Mouse (Mus musculus): ENCODE measurements around the gene Cfap206. TPM values are rescaled to one million over a fixed set of nuclear protein-coding genes. Genes with fewer than 3 reads are reported as not detected.
"Not testable (repeated sequence)": the region's sequence is repeated elsewhere in the genome, so short reads cannot be mapped to it uniquely, and the experiment has no call there.

The Cfap206 gene
- polyA plus RNA-seq (2017; shearing (Covaris generic)) = not detected

DNA sequence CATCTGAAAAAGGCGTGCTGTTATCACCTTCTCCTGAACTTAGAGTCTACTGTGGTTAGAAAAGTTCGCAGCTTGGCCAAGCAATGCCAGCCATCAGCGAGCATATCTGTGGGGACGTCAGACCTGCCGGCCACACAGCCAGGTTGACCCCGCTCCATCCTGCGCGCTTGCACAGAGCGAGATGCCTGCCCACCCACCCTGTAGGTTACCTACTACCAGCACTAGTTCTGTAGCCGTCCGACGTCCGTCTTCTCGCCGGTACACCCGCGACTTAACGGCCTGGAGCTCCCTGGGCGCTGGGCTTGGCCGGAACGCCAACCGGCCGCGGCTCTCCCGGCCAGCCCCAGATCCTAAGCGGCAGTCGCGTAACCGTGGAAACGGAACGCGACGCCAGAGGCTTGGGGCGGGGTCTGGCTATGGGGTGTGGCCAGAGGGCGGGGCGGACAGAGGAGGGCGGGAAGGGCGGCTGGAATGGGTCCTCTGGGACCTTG, at the start of gene Cfap206:
Cfap206 (minus strand) TSS at position 356 of the 491 bp plus-strand sequence.
- ATAC-seq = no peak

DNA sequence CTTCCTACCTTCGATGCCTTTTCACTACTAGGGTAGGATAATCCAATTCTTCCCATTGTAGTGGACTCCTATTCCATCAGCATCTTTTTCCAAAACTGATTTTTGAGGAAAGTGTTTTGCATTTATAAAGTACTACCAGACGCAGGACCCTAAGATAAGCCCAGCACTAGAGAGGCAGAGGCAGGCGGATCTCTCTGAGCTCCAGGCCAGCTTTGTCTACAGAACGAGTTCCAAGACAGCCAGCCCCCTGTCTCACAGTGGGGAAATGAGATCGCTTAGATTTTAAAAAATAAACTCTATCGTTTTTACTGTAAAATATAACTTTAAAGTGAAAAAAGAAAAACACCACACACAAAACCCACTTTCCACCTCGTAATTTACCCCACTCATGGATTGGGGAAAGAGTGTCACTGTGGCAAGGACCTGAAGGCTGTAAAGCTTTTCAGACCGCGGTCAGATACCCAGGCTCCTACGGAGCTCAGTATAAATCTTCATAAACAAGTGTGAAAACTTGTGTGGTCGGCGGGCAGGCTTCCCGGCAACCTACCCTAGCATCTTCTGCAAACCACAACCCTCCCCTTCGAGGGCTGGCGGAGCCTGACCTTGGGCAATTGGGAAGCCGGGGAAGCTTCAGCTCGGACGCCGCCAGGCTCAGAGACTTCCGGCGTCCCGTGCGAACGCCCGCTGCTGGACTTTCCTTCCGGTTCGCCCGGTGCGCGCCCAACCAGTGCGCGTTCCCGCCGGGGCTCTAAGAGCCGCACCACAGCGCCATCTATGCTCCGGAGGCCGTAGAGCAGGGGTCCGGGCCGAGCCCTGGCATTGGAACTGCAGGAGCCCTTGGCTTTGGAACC, 47.9 kb upstream of the Cfap206 start, which contains the start of gene Smim8:
Smim8 (minus strand) TSS at position 747 of the 851 bp plus-strand sequence.
- ATAC-seq = peak; percentile 94

GRCm38 (mm10) chr4:34771652-34772371, 41.8 kb upstream of the Cfap206 start:
- no peak for ATAC-seq

DNA sequence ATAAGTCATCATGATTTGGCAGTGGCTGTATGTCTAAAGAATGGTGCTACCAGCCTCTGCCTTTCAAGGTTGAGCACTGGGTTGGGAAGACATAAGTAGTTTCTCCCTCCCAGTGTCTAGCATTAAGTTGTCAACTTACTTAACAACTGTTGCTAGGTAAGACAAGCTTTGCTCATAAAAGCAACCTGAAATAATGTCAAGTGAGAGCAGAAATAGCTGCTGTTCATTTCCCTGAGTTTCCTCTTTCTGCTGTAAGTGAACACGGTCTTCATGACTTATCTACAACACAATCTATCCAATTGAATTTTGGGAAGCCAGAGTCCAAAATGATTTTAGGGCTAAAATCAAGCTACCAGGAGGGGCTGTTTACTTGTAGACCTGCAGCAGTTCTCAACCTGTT, 26.2 kb upstream of the Cfap206 start, which contains the start of gene Gm136:
Gm136 (minus strand) TSS at position 101 of the 400 bp plus-strand sequence.
- no peak for ATAC-seq

GRCm38 (mm10) chr4:34749236-34749635, 19.2 kb upstream of the Cfap206 start:
- no peak for ATAC-seq

GRCm38 (mm10) chr4:34734461-34734860, 4.5 kb upstream of the Cfap206 start:
- no peak for ATAC-seq

GRCm38 (mm10) chr4:34733415-34733814, 3.4 kb upstream of the Cfap206 start:
- not testable (repeated sequence) for ATAC-seq

DNA sequence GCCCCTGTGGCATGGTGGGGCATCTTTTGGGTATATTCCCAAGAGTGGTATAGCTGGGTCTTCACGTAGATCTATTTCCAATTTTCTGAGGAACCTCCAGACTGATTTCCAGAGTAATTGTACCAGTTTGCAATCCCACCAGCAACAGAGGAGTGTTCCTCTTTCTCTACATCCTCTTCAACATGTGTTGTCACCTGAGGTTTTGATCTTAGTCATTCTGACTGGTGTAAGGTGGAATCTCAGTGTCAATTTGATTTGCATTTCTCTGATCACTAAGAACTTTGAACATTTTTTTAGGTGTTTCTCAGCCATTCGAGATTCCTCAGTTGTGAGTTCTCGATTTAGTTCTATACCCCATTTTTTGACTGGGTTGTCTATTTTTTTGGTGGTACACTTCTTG, 4.3 kb downstream of the Cfap206 start:
- not testable (repeated sequence) for ATAC-seq

DNA sequence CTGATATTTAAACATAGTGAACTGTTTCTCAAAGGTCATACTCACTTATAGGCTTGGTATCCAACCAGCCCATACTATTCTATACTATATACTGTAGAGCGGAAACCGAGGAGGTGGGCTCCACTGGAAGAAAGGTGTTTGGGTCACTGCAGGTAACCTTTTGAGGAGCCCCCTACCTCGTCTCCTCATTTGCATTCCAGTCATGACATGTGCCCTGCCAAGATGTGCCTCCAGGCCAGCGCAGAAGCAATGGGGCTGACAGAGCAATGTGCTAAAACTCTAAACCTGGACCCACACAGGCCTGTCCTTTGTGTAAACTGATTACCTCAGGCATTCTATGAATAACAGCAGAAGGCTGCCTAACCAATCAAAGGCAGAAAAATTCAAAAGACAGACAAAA, 5.7 kb downstream of the Cfap206 start:
- no peak for ATAC-seq

DNA sequence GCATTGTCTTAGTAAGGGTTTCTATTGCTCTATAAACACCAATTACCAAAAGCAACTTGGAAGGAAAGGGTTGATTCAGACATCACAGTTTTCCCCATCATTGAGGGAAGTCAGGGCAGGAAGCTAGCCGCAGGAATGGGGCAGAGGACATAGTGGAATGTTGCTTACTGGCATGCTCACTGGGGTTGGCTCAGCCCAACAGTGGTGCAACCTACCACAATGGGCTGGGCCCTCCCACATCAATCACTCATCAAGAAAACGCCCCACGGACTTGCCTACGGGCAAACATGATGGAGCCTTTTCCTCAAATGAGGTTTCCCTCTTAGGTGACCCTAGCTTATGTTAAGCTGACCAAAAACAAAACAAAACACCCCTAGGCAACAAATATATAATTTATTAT, 6.8 kb downstream of the Cfap206 start:
- no peak for ATAC-seq

GRCm38 (mm10) chr4:34720127-34720895, 9.7 kb downstream of the Cfap206 start:
- ATAC-seq = no peak

DNA sequence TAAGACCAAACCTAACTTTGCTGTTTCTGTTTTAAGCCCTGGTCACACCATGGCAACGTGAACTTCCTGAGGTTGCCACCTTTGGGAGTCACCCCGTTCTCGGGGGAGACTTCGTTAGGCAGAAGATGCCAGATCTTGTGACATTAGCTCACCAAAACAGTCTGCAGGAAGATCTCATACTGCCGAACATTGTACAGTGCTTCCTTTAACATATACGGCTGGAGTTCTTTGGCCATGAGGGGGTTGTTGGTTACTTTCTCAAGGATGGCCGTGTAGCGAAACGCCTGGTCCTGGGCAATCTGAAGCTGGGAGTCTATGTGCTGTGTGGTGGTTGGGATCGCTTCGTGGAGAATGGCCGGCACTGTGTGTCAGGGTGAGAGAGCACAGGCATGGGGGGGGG, 10.6 kb downstream of the Cfap206 start:
- no peak for ATAC-seq

DNA sequence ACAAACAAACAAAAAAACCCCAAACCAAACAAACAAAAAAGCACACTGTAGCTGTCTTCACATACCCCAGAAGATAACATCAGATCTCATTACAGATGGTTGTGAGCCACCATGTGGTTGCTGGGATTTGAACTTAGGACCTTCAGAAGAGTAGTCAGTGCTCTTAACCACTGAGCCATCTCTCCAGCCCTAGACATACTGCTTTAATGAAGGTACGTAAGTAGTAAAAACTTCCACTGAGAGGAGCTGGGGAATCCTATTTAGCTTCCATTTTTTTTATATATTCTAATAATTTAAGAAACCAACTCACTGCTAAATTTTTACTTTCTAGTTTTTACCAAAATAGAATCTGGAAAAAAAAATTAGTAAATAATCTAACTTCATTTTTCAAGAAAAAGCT, 14.9 kb downstream of the Cfap206 start:
- no peak for ATAC-seq

DNA sequence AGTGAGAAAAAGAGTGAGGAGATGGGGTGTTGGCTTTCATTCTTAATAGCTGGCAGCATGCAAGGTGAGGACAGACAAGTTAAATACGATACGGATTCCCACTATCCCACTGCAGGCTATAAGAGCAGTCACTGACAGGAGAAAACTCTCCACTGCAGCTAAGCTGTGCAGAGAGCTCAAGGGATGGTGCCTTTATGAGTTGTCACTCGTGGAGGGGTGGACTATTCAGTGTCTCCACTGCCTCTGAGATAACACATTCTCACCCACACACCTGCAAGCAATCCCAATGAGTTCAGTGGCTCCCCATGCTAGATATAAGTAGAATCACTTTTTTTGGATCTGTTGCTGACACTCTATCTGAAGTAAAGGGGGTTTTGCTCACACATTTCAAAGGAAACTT, 21.9 kb downstream of the Cfap206 start:
- ATAC-seq = no peak

DNA sequence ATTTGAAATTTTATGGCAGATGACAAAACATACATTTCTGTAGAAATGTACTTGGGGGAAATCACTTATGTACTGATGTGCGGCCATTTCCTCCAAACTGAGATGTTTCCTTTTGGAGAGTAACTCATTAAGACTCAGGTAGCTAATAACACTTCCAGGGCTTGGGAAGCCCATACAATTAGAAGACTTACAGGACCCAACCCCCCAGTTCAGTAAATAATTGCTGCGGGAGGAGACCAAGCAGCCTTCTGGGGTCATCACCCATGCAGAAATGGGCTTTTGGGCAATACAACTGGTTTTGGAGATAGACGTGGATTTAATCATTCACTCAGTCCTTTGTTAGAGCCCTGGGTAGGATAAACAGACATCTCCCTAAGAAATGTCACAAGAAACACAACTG, 22.8 kb downstream of the Cfap206 start:
- no peak for ATAC-seq

DNA sequence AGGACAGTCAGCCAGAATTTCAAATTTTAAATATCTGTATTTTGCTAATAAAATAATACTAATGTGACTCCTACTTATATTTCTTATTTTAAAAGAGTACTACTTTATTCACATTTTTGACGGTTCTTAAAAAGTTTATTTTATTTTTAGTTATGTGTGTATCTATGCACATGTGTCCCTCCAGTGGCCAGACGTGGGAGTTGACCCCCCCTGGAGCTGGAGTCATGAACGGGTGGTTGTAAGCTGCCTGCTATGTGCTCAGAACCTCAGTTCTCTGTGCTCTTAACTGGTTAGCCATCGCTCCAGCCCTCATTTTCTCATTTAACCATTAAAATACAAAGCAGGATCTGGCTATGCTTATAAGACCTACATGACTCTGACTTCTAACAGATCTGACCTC, 27.0 kb downstream of the Cfap206 start:
- no peak for ATAC-seq

GRCm38 (mm10) chr4:34702231-34702630, 27.8 kb downstream of the Cfap206 start:
- no peak for ATAC-seq

DNA sequence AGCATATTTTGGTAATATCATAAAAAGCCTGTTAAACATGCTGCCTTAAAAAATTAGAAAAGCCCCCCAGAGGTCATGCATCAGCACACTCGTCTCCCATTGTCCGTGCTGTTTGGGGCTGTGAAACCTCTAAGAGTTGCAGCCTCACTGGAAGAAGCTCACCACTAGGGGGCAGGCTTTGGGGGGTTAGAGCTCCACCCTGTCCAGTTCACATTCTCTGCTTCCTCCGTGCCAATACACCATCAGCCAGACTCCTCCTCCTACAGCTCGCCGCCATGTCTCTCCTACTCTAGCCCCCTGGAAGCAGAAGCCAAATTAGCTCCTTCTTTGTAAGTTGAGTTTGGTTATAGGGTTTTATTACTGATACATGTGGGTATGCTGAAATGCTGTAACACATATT, 28.5 kb downstream of the Cfap206 start:
- ATAC-seq = no peak

- no peak for ATAC-seq
Measured at GRCm38 (mm10) chr4:34688021-34688420, 42.0 kb downstream of the Cfap206 start.

GRCm38 (mm10) chr4:34686874-34687567, 43.0 kb downstream of the Cfap206 start, which contains the start of gene Slc35a1:
Gene Slc35a1, minus strand, starts transcription at chr4:34687438.
- peak; percentile 93 for ATAC-seq

- ATAC-seq = no peak
Measured at GRCm38 (mm10) chr4:34680530-34680929, 49.5 kb downstream of the Cfap206 start.

DNA sequence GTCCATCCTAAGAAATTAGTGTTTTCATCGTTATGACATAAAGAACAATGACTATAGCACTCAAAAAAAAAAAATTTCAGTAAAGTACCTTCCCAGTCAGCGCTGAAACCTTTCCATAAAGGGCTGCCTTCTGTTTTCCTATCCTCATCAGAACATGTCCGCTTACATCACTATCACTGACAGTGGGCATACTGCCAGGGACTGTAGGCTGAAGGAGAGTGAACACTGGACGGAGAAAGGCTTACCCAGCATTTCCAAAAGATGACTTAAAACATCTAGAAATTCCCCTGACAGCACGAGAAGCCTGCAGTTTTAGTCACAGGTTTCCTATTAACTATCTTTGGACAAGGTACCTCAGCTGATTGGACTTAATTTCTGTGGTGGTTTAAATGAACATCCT, 56.3 kb downstream of the Cfap206 start:
- ATAC-seq = no peak
